Mouse (Mus musculus) forebrain, embryonic 15.5 days (tissue): ENCODE data around the gene Rpl31. TPM values are rescaled to one million over a fixed set of nuclear protein-coding genes. Genes with fewer than 3 reads are reported as not detected.

ENCODE experiments used
- ATAC-seq: fragments of 200-750 bp; cut with Nextera tagmentation; replicated peaks from 2 replicates; pipeline ENCODE4 v1.8.0; 2017; ENCODE audit warnings: mild to moderate bottlenecking, moderate TSS enrichment, moderate library complexity
- H3K27ac ChIP-seq: fragments of 300-500 bp; sonication (generic); replicated peaks from 2 replicates; pipeline ENCODE4 v1.5.1; 2015; ENCODE audit warnings: mild to moderate bottlenecking, inconsistent platforms
- H3K27me3 ChIP-seq: fragments of 300-500 bp; sonication (generic); 2 replicates; pipeline ENCODE4 v1.6.1; 2015; ENCODE audit warnings: inconsistent platforms
- H3K36me3 ChIP-seq: fragments of 300-500 bp; sonication (generic); 2 replicates; pipeline ENCODE4 v1.6.1; 2015; ENCODE audit warnings: mild to moderate bottlenecking, inconsistent platforms
- H3K4me1 ChIP-seq: fragments of 300-500 bp; sonication (generic); 2 replicates; pipeline ENCODE4 v1.6.1; 2015; ENCODE audit warnings: inconsistent platforms
- H3K4me2 ChIP-seq: fragments of 300-500 bp; sonication (generic); replicated peaks from 2 replicates; pipeline ENCODE4 v1.6.1; 2015; ENCODE audit warnings: mild to moderate bottlenecking, inconsistent platforms
- H3K4me3 ChIP-seq: fragments of 300-500 bp; sonication (generic); 2 replicates; pipeline ENCODE4 v1.5.1; 2015; ENCODE audit warnings: mild to moderate bottlenecking, inconsistent platforms
- H3K9ac ChIP-seq: fragments of 300-500 bp; sonication (generic); replicated peaks from 2 replicates; pipeline ENCODE4 v1.6.1; 2015; ENCODE audit warnings: mild to moderate bottlenecking, inconsistent platforms
- H3K9me3 ChIP-seq: fragments of 300-500 bp; sonication (generic); 2 replicates; pipeline ENCODE4 v1.6.1; 2016; ENCODE audit warnings: inconsistent platforms
- WGBS: fragments of 180-500 bp; shearing (Covaris S2); methylation state at CpG from one replicate; pipeline ENCODE4 v1.1.7; 2015; ENCODE audit warnings: mixed read lengths; 5-methylcytosine and 5-hydroxymethylcytosine counted together
- polyA plus RNA-seq: library from polyadenylated mRNA; unstranded; fragments of >200 nt; fragmentation: Nextera tagmentation; extraction: Ambion mirVana; gene quantifications from 2 replicates; pipeline ENCODE4 v1.2.1, GENCODE M21; 2015

Gene Rpl31
- polyA plus RNA-seq, 1 experiment from 2014 or later = 324 TPM

GRCm38 (mm10) chr1:39340156-39340555 lies 27.5 kb upstream of the Rpl31 start:
- Histone ChIP-seq H3K9me3 (no peaks in the 10 kb centered on the region), H3K4me2 (no peak overlapping the region), H3K36me3 (no peaks in the 10 kb centered on the region), H3K27me3 (no peaks in the 10 kb centered on the region), H3K4me1 (no peaks in the 10 kb centered on the region), H3K4me3 (no peak overlapping the region), H3K27ac (no peak overlapping the region), H3K9ac (no peak overlapping the region)
- 84% methylated on average over 6 of the region's 6 CpGs for WGBS
- ATAC-seq = no peak

- Histone ChIP-seq H3K27ac (no peak overlapping the region), H3K9me3 (no peaks in the 10 kb centered on the region), H3K9ac (no peak overlapping the region), H3K27me3 (no peaks in the 10 kb centered on the region), H3K36me3 (no peaks in the 10 kb centered on the region), H3K4me1 (no peaks in the 10 kb centered on the region), H3K4me2 (no peak overlapping the region), H3K4me3 (no peak overlapping the region)
- peak; percentile 55; the same call in 1 of the 2 replicates for ATAC-seq
- 14% methylated on average over 8 of the region's 8 CpGs for WGBS
Measured at GRCm38 (mm10) chr1:39340647-39341046, 27.0 kb upstream of the Rpl31 start.

- Histone ChIP-seq H3K27ac (no peak overlapping the region), H3K9me3 (no peaks in the 10 kb centered on the region), H3K36me3 (no peaks in the 10 kb centered on the region), H3K4me3 (no peak overlapping the region), H3K4me2 (no peak overlapping the region), H3K4me1 (no peaks in the 10 kb centered on the region), H3K9ac (no peak overlapping the region), H3K27me3 (no peaks in the 10 kb centered on the region)
- no peak for ATAC-seq
- 80% methylated on average over 4 of the region's 4 CpGs for WGBS
Measured at GRCm38 (mm10) chr1:39341807-39342206, 25.8 kb upstream of the Rpl31 start.

- Histone ChIP-seq H3K4me2 (no peak overlapping the region), H3K27ac (no peak overlapping the region), H3K4me1 (no peaks in the 10 kb centered on the region), H3K9ac (no peak overlapping the region), H3K9me3 (no peaks in the 10 kb centered on the region), H3K36me3 (no peaks in the 10 kb centered on the region), H3K27me3 (no peaks in the 10 kb centered on the region), H3K4me3 (no peak overlapping the region)
- 78% methylated on average over 5 of the region's 5 CpGs for WGBS
- no peak for ATAC-seq
Measured at GRCm38 (mm10) chr1:39343242-39343641, 24.4 kb upstream of the Rpl31 start.

- Histone ChIP-seq H3K9ac (no peak overlapping the region), H3K4me3 (no peak overlapping the region), H3K27me3 (no peaks in the 10 kb centered on the region), H3K9me3 (no peaks in the 10 kb centered on the region), H3K4me2 (no peak overlapping the region), H3K4me1 (no peaks in the 10 kb centered on the region), H3K36me3 (no peaks in the 10 kb centered on the region), H3K27ac (no peak overlapping the region)
- WGBS = 62% methylated on average over 21 of the region's 21 CpGs
- no peak for ATAC-seq
Measured at GRCm38 (mm10) chr1:39344981-39345600, 22.6 kb upstream of the Rpl31 start.

GRCm38 (mm10) chr1:39349001-39349400 lies 18.6 kb upstream of the Rpl31 start:
- Histone ChIP-seq H3K9me3 (no peaks in the 10 kb centered on the region), H3K9ac (no peak overlapping the region), H3K36me3 (no peaks in the 10 kb centered on the region), H3K27ac (no peak overlapping the region), H3K4me1 (no peaks in the 10 kb centered on the region), H3K27me3 (no peaks in the 10 kb centered on the region), H3K4me2 (no peak overlapping the region), H3K4me3 (no peak overlapping the region)
- ATAC-seq = no peak
- 76% methylated on average over 1 of the region's 1 CpGs for WGBS

GRCm38 (mm10) chr1:39349427-39349826 lies 18.2 kb upstream of the Rpl31 start:
- H3K36me3 ChIP-seq = no peaks in the 10 kb centered on the region
- H3K27ac ChIP-seq = no peak overlapping the region
- H3K27me3 ChIP-seq = no peaks in the 10 kb centered on the region
- no peaks in the 10 kb centered on the region for H3K9me3 ChIP-seq
- no peak overlapping the region for H3K4me2 ChIP-seq
- no peak for ATAC-seq
- WGBS = 81% methylated on average over 7 of the region's 7 CpGs
- H3K9ac ChIP-seq = no peak overlapping the region
- H3K4me1 ChIP-seq = no peaks in the 10 kb centered on the region
- H3K4me3 ChIP-seq = no peak overlapping the region

GRCm38 (mm10) chr1:39361754-39362514 lies 5.7 kb upstream of the Rpl31 start:
- H3K4me3 ChIP-seq = 0 out of 2 replicates have a peak overlapping the region, but pooled peaks have one; percentile 15
- ATAC-seq = no peak

GRCm38 (mm10) chr1:39362515-39362893 lies 5.1 kb upstream of the Rpl31 start:
- no peaks in the 10 kb centered on the region for H3K9me3 ChIP-seq
- no peak overlapping the region for H3K9ac ChIP-seq
- peaks cover 9% of the 10 kb centered on the region for H3K4me1 ChIP-seq
- H3K4me2 ChIP-seq = no peak overlapping the region
- H3K36me3 ChIP-seq = no peaks in the 10 kb centered on the region
- H3K4me3 ChIP-seq = no peak overlapping the region
- ATAC-seq = no peak
- no peaks in the 10 kb centered on the region for H3K27me3 ChIP-seq
- WGBS = 65% methylated on average over 7 of the region's 7 CpGs
- H3K27ac ChIP-seq = no peak overlapping the region

More at GRCm38 (mm10) chr1:39361754-39362514, 5.7 kb upstream of the Rpl31 start:
- Histone ChIP-seq H3K27me3 (no peaks in the 10 kb centered on the region), H3K9me3 (no peaks in the 10 kb centered on the region), H3K4me2 (peak overlapping the region; percentile 41), H3K27ac (no peak overlapping the region), H3K4me1 (peaks cover 7% of the 10 kb centered on the region), H3K36me3 (no peaks in the 10 kb centered on the region), H3K9ac (peak overlapping the region; percentile 15; the same call in 1 of the 2 replicates)
- 35% methylated on average over 24 of the region's 24 CpGs for WGBS

- Histone ChIP-seq H3K9me3 (no peaks in the 10 kb centered on the region), H3K4me3 (no peak overlapping the region), H3K27me3 (no peaks in the 10 kb centered on the region), H3K4me2 (no peak overlapping the region), H3K36me3 (peaks cover 6% of the 10 kb centered on the region), H3K27ac (no peak overlapping the region), H3K4me1 (peaks cover 22% of the 10 kb centered on the region), H3K9ac (no peak overlapping the region)
- no peak for ATAC-seq
- 73% methylated on average over 1 of the region's 1 CpGs for WGBS
Measured at GRCm38 (mm10) chr1:39365562-39365961, 2.1 kb upstream of the Rpl31 start.

GRCm38 (mm10) chr1:39367045-39367444 lies 597 bp upstream of the Rpl31 start:
- H3K27me3 ChIP-seq = no peaks in the 10 kb centered on the region
- H3K27ac ChIP-seq = peak overlapping the region; percentile 72
- 24% methylated on average over 6 of the region's 6 CpGs for WGBS
- H3K9ac ChIP-seq = peak overlapping the region; percentile 56
- ATAC-seq = peak; percentile 27
- peak overlapping the region; percentile 51 for H3K4me3 ChIP-seq
- H3K4me1 ChIP-seq = peaks cover 19% of the 10 kb centered on the region
- peaks cover 21% of the 10 kb centered on the region for H3K36me3 ChIP-seq
- H3K9me3 ChIP-seq = no peaks in the 10 kb centered on the region
- peak overlapping the region; percentile 49 for H3K4me2 ChIP-seq

- Histone ChIP-seq H3K36me3 (peaks cover 34% of the 10 kb centered on the region), H3K27ac (peak overlapping the region; percentile 91), H3K4me2 (peak overlapping the region; percentile 58), H3K4me3 (peak overlapping the region; percentile 51), H3K9me3 (no peaks in the 10 kb centered on the region), H3K27me3 (no peaks in the 10 kb centered on the region), H3K4me1 (peaks cover 19% of the 10 kb centered on the region), H3K9ac (peak overlapping the region; percentile 67)
- ATAC-seq = peak; percentile 28; the same call in 1 of the 2 replicates
- WGBS = under 1% methylated on average over 34 of the region's 34 CpGs
Measured at GRCm38 (mm10) chr1:39368267-39368841, 712 bp downstream of the Rpl31 start.
